Mouse (Mus musculus) cerebellum, adult 2 months (tissue): ENCODE results near the gene Prg4.

Source experiments
- CTCF ChIP-seq: fragments of 200-500 bp; IDR thresholded peaks from 2 replicates; pipeline ENCODE4 v1.5.1; 2011; ENCODE audit warnings: low read depth, mild to moderate bottlenecking, control low read depth, low read length, moderate library complexity, borderline replicate concordance; ENCODE audit not compliant: insufficient read depth
- POLR2A ChIP-seq: fragments of 200-500 bp; IDR thresholded peaks from 2 replicates; pipeline ENCODE4 v1.6.1; 2011; ENCODE audit warnings: low read length, control low read depth, borderline replicate concordance; ENCODE audit not compliant: insufficient read depth

DNA sequence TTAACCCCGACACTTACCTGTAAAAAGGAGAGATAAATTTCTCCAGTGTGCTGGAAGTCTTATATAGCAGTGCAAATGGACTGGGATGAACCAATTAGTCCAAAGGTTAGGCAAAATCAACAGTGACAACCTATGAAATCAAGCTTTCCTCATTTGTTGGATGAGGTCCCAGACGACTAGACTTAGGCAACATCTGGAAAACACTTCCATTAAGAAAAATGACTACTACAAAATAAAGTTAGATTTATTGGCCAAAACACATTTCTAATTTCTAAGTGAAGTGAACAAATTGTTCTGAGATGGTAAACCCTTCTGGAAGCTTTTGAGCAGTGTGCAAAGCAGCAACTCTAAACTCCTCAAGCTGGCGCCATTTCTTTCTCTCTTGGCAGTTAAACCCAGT is at the start of gene Prg4:
- TF ChIP-seq CTCF, result no peak
- no peak for TF ChIP-seq POLR2A
